Mouse (Mus musculus) cerebellum, postnatal 14 days (tissue): Measurements from ENCODE around the gene Dand5.
A peak's percentile ranks its signal among the peaks of the same experiment; 100 is the strongest.
"Not testable (repeated sequence)": the region's sequence is repeated elsewhere in the genome, so short reads cannot be mapped to it uniquely, and the experiment has no call there.

Experiments used
- DNase-seq, 2 experiments: peaks; one replicate each; pipeline ENCODE4 v3.0.0; 2021; ENCODE audit warnings: mixed read lengths in 2 of 2

Gene Dand5

DNA sequence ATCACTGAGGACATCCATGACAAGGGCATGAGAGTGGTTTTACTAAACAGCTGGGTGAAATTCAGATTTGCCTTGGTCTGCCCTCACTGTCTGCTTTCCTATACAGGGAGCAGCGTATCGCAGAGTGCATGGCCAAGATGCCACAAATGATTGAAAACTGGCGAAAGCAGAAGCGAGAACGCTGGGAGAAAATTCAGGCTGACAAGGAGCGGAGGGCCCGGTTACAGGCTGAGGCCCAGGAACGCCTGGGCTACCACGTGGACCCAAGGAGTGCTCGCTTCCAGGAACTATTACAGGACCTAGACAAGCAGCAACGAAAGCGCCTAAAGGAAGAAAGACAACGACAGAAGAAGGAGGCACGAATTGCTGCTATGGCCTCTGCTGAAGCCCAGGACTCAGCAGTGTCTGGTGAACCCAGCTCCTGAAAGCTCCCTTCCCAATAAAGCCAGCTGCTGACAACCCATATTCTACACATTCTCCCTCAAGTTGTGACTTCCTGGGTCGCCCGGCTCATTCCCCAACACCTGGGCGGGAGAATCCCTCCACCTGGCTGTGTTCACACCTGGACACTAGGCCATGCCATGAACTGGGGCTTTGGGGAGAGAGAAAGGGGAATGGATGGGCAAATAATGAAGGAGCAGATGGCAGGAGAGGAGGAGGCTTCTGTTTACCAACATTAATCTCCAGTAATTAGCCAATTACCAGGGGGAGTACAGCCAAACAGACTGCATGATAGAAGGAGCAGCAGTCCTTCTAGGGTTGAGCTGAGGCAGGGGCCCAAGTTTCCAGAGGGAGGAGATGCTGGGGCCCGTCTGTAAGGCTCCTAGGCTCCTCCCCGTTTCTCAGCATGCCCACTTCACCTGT, 11.6 kb upstream of the Dand5 start:
- peak; percentile 66 to 73 for DNase-seq

DNA sequence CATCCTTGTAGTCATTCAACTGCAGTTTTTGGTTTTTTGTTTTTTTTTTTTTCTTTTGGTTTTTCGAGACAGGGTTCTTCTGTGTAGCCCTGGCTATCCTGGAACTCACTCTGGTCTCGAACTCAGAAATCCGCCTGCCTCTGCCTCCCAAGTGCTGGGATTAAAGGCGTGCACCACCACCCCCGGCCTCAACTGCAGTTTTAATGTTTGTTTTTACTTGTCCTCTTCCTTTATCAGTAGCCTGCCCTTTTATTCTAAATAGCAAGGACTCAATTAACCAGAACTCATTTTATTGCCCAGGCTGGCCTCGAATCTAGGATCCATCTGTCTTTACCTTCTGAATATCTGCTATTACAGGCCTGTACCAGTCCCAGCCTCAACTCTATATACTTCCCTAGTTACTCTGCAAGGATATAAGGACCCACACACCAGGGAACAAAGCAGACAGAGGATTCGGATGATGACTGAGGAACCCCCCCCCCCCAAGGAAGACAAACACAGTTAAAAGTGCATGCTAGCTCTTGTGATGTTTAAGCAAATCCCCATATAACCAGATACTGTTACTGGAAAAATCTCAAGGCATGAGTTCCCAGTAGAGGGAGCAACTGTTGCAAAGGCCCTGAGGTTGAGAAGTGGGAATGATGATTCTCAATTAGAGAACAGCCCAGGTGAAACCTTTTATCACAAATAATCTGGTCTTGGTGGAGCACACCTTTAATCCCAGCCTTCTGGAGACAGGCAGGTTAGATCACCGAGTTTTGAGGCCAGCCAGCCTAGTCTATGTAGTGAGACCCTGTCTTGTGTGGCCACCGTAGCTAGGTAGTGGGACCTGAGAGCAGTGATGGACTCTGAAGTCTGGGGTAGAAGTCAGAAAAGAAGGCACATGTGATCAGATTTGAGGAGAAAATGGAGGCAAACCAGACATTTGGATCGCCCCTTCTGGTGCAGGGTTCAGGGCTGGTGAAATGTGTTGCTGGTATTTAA, 10.4 kb upstream of the Dand5 start:
- DNase-seq = no peak

DNA sequence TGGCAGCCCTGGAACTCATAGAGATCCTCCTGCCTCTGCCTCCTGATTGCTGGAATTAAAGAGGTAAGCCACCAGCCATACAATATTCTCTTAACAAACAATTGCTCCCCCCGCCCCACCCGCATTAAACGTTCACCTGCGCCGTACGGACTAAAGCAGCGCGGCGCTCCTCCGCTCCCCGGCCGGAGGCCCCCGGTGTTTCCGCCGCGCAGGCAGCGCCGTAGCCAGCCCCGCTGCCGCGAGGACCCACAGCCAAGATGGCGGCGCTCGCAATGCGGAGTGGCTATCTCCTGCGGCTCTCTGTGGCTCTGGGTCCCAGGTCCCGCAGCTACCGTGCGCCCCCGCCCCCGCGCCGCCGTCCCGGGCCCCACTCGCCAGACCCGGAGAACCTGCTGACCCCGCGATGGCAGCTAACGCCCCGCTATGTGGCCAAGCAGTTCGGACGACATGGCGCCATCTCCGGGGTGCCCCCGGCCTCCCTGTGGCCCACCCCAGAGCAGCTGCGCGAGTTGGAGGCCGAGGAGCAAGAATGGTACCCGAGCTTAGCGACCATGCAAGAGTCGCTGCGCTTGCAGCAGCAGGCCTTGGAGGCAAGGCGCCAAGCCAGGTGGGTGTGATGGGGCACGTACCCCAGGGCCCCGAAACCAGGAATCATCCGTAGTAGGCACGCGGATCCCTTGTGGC, 9.6 kb upstream of the Dand5 start:
- DNase-seq = peak; percentile 84 to 88

DNA sequence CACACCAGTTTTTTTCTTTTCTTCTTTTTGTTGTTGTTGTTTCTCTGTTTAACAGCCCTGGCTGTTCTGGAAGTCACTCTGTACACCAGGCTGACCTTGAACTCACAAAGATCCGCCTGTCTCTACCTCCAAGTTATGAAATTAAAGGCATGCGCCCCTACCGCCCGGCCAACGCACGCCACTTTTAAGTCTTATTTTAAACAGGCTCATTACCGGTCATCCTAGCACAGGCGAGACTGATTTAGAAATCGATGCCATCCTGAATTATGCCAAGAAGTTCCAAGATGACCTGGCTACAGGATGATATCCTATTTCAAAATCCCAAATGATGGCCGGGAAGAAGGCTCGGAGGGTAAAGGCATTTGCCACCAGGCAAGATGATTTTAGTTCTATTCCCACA, 8.9 kb upstream of the Dand5 start, which contains the start of gene Gadd45gip1:
Gene Gadd45gip1 (plus strand): TSS at position 33 of the 400 bp plus-strand sequence.
- no peak for DNase-seq

DNA sequence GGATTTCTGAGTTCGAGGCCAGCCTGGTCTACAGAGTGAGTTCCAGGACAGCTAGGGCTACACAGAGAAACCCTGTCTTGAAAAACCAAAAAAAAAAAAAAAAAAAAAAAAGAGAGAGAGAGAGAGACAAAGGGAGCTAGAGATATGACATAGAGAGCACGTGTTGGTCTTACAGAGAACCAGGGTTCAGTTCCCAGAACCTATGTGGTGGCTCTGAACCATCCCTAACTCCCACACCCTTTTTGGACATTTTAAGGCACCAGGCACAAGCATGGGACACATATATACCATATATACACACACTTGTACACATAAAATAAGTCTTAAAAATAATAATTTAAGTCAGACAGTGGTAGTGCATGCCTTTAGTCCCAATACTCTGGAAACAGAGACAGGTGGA, 3.9 kb upstream of the Dand5 start:
- DNase-seq = not testable (repeated sequence)

DNA sequence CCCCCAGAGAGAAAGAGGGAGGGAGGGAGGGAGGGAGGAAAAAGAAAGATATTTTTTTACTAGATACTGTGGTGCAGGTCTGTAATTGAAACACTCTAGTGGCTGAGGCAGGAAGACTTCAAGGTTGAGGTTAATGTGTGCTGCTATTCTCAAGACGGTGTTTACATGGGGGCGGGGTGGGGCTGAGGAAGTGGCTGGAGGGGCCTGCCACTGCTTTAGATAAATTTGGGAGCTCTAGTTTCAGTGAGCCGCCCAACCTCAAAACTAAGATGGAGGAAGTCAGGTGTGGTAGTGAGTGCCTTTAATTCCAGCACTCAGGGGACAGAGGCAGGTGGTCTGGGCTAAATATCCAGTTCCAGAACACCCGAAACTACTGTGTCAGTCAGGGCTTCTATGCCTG, 3.0 kb upstream of the Dand5 start:
- DNase-seq = no peak

DNA sequence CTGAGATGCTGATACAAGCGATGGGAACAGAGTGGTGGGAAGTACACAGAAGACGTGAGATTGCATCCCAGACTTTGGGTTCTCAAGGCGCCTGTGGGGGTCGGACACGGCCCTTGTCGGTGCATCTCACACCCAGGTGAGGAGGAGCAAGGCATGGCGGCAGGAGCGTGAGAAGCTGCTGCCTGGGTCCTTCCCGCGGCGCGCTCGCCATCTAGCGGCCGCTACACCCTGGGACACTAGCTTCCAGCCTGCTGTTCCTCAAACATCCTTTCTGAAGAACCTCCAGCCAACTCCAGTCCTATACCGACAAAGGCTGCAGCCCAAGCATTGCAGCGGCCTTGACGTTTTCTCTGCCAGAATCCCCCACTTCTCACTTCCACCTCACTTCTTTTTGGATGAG, 1.0 kb upstream of the Dand5 start:
- DNase-seq = peak; percentile 82 to 84

DNA sequence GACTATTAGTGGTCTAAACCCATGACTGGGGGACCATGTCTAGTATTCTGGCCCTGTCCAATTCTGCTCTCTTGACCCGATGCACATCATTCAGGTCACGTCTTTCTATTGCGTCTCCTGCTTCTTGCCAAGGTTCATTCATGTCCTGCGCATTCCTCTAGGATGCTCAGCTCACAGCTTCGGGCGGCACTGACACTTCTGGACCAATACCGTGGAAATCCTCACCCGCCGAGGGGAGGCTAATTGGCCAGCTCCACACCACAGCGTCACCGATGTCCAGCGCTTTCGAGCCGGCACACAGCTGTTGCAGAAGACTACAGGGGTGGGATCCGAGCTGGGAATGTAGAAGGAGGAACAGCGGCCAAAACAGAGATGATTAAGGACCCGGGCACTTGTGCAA, 6.5 kb downstream of the Dand5 start:
- DNase-seq = peak; percentile 33 to 42

DNA sequence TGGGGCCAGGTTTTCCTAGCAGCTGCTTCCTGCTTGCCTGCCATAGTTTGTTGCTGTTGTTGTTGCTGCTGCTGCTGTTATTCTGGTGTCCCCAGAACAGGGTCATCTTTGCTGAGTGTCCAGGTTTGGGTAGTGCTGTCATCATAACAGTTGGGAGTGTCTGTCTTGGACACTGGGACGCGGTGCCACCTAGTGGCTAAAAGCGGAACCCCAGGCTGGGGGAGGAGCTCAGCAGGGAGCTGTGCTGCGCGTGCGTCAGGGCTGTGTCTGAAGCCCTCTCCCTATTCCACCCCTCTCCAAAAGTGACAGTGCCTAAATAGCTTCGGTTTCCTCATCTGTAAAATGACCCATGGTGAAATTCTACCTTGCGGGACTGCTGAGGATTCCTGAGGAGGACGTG, 7.1 kb downstream of the Dand5 start:
- DNase-seq = peak; percentile 99

DNA sequence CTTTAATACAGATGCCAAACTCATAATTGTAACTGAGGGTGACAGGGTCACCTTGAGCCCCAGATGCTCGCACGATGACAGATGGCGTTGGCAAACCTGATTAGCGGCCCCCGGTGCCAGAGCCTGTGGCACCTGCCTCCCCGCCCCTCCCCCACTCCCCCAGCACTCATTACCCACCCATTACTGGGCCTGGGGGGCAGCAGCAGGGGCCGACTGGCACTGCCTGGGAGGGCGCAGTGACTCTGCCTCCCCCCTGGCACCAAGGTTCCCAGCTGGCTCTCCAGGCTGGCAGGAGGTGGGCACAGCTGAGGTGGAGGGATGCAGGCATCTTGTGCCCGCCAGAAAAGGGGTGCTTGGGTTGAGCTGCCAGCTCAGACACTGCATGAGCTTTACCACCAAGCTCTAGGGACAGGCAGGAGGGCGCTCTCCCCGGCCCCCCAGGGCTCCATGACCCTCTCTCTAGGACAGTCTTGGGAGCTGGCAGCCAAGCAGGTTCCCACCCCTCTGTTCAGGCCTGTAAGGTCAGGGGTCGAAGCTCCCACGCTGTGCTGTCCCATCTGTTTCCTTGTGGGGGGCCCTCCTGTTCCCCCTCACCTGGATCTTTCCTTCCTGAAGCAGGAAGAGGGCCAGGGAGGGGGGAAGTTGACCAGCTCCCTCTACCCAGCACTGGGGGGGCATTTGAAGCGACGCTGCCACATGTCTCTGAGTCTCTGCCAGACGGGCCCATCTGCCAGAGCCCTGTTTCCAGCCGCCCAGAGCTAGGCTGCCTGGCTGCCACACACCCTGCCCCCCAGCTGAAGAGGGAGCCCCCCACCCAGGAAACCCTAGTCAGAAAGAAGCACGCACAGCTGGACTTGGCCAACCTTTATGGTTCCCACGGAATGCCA, 7.8 kb downstream of the Dand5 start:
- DNase-seq = peak; percentile 83 to 89

DNA sequence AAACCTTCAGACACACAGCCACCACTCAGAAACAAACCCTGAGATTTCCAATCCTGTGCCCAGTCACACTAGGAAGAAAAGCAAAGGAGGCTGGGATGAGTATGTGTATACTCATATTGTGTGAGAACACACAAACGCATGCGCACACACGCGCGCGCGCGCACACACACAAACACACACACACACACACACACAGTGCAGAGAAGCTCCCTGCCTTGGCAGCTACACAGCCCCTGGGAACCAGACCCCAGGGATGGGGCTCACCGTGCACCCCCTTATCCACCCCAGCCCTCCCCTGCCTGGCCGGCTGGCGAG, 8.4 kb downstream of the Dand5 start:
- no peak for DNase-seq

DNA sequence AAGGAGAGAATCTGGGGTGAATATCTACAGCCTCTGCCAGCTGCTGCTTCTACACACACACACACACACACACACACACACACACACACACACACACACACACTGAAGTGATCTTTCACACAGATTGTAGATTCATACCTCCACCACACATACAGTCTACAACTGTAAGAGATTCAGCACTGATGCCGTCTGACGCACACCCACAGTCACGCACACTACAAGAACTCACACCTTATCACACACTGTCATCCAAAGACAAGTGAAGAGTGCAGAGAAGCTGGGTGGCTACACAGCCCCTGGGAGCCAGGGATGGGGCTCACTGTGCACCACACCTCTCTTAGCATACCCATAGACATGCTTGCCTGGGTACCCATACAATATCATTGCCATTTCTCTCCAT, 8.8 kb downstream of the Dand5 start:
- DNase-seq = no peak

DNA sequence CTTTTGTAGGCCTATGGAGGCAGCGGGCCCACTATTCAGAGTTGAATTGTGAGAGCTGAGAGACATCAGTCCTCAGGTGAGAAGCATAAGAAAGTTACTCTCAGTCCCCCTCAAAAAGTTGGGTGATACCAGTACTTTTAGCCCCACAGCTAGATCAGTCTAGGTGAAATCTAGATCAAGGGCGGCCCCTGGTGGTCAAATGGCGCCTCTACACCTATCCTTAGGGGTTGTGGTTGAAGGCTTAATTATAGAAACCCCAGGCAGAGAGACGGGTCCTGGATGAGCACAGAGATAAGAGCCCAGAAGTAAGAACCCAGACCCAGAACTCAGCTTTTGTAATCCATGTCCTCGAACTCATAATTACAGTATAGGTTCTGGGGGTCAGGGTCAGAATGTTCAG, 9.6 kb downstream of the Dand5 start:
- DNase-seq = peak; percentile 94 to 95

DNA sequence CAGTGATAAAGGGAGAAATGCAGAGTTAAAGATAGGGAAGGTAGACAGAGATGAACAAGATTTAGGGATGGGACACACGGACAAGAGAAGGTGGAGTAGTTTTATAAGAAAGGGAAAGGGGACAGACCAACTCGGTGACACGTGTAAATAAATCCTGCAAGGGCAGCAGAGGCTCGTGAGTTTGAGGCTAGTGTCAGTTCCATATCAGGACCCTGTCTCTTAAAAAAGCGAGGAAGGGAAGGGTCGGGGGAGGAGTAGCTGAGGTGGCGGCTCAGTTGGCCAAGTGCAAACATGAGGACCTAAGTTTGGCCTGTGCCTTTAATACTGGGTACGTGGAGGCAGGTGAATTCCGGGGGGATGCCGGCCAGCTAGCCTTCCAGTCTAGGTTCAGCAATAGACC, 11.3 kb downstream of the Dand5 start:
- peak in 1 of 2 experiments; percentile 28 for DNase-seq

DNA sequence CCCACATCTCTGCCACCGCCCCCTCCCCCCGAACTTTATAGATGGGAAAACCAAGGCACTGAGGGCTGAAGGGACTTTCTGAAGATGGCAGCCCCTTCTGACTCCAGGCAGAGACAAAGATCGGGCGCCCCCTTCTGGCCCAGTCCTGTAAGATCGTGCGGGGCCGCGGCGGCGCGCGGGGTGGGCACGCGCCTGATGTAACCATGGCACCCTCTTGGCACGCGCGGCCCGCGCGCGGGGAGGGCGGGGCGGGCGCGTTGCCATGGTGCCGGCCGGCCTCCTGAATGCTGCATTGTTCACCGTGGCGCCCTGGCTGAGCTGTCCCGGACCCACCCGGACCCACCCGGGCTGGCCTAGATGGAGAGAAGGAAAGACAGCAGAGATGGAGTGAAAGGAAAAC, 11.7 kb downstream of the Dand5 start:
- peak; percentile 99 for DNase-seq

DNA sequence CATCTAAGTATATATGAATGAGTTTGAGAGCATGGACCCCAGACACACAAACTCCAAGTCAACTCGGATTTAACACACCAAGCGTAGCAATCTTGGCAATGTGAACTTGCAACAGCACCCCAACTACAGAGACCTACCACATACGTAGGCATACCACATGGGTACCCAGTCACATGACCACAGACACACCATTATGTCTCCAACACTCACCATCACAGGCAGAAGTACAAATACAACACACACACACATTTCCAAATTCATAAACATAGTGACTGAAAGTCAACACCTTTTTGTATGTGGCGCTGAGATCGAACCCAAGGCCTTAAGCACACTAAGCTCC, 12.7 kb downstream of the Dand5 start:
- no peak for DNase-seq

DNA sequence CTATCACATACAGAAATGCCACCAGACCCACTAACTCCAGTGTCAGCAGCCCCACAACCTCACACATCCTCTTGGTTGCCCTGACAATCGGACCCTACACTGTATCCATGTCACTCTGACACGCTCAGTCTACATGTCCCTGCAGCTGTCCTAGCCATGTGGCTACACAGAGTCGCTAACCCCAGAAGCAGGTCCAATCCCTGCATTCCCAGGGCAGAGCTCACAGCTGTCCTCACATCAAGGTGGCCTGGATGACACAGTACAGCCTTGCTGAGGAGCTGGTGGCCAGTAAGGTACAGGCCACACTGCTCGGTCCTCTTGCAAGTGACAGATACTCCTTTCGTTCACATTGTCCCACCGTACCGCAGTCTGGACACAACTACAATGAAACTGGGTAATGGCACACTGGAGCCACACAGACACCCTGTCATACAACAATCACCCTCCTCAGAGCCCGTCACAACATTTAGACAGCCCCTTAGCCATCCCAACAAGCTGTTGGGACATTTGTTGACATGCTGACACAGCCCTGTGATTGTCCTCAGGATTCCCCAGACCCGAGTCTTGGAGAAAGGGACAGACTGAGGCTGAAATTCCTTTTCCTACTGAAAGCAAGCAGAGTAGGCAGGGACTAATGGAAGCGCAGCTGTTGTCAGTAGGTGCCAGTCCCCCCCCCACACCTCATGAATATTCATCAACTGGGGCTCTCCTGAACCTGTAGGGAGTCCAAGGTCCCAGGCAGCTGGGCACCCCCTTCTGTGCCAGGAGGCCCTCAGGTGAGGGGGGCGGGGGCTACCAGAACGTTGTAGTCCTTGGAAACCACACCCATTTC, 13.3 kb downstream of the Dand5 start:
- DNase-seq = peak; percentile 26 to 41

DNA sequence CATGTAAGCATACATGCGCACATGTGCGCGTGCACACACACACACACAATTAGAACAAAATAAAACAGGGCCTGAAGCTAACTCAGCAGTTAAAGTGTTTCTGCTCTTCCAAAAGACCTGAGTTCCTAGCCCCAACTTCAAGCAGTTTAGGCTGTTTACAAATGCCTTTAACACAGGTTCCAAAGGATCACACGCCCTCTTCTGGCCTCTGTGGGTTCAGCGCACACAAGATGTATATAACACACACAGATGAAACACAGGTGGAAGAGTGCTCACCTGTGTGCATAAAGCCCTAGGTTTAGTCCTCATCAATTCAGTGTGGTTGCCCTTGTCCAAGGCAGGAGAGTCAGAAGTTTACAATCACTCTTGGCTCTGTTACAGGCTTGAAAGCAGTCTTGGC, 16.6 kb downstream of the Dand5 start:
- peak in 1 of 2 experiments; percentile 10 for DNase-seq

DNA sequence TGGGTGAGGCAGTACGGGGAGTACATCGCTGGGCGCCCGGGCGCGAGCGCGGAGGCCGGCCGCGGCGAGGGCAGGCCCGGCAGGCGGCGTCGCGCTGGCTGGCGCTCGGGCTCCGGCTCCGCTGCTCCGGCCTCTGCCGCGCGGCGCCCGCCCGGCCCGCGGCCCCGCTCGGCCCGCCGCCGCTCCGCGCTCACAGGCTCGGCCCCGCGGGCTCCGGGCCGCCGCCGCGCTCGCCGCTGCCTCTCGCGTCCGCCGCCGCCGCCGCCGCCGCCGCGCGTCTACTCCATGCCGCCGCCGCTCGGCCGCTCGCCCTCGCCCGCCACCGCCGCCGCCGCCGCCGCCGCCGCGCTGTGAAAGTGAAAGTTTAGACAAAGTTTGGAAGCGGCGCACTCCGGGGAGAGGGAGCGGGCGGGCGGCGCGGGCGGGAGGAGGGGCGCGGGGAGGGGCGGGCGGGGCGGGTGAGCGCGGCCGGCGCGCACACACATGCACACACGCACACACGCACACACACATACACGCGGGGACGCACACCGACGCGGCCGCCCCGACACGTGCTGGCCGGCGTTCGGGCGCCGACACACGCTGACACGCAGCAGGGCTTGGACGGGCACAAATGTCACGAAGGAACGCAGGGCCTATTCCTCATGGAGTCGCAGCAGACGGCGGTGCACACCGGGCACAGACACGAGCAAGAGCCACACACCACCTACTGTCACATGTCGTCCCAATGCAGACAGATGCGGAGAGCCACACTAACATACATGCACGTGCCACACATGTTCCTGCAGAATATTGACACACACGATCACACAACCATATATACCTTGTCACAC, 22.4 kb downstream of the Dand5 start, which contains the start of gene Nfix:
Gene Nfix (minus strand): TSS at position 346 of the 833 bp plus-strand sequence.
- peak; percentile 89 to 90 for DNase-seq
